Mouse (Mus musculus) MEL (cell line): ENCODE results near the gene Nfkbie.

Experiments
- CTCF ChIP-seq, 3 experiments: IDR thresholded peaks in 2 of 3; conservative IDR thresholded peaks in 1 of 3; 2 replicates each; pipeline ENCODE4 v1.5.1; 2011 to 2012; ENCODE audit warnings: low read length in 3 of 3, low read depth in 2 of 3, mild to moderate bottlenecking in 2 of 3, improper control_type of control experiment in 1 of 3, inconsistent platforms in 1 of 3, mixed read lengths in 1 of 3, moderate library complexity in 1 of 3; ENCODE audit not compliant: control insufficient read depth in 1 of 3, insufficient read depth in 1 of 3, poor library complexity in 1 of 3, severe bottlenecking in 1 of 3
- EP300 ChIP-seq, 2 experiments: IDR thresholded peaks; 2 replicates each; pipeline ENCODE4 v1.6.1; 2011; ENCODE audit warnings: improper control_type of control experiment in 2 of 2, low read length in 2 of 2, low read depth in 1 of 2, mild to moderate bottlenecking in 1 of 2

- TF ChIP-seq CTCF (IDR thresholded peaks at IDR 0.05 in 2 of 3, conservative IDR thresholded peaks at IDR 0.05 in 1 of 3; ENCODE audit: control insufficient read depth in 1 of 3, insufficient read depth in 1 of 3, low read depth in 2 of 3, low read length in 3 of 3, poor library complexity in 1 of 3, severe bottlenecking in 1 of 3), result no peak
- no peak for TF ChIP-seq EP300 (IDR thresholded peaks at IDR 0.05; ENCODE audit: low read depth in 1 of 2, low read length in 2 of 2)
Measured at GRCm38 (mm10) chr17:45592606-45593431, 37.3 kb downstream of the Nfkbie start.
